Mouse (Mus musculus) forebrain, embryonic 14.5 days (tissue): Measurements from ENCODE around the gene Dnmt3b. TPM values are rescaled to one million over a fixed set of nuclear protein-coding genes. Genes with fewer than 3 reads are reported as not detected.
"Not testable (repeated sequence)": the region's sequence is repeated elsewhere in the genome, so short reads cannot be mapped to it uniquely, and the experiment has no call there.

Experiments
- ATAC-seq: fragments of 200-750 bp; cut with Nextera tagmentation; 2 replicates; pipeline ENCODE4 v1.8.0; 2017; ENCODE audit warnings: mild to moderate bottlenecking, moderate library complexity
- DNase-seq: peaks from one replicate; pipeline ENCODE4 v3.0.0-alpha.2; 2015; ENCODE audit warnings: low spot score
- H3K27ac ChIP-seq: fragments of 300-500 bp; sonication (generic); 2 replicates; pipeline ENCODE4 v1.5.1; 2014; ENCODE audit warnings: low read depth, mild to moderate bottlenecking, control low read depth, low read length, moderate library complexity
- H3K27me3 ChIP-seq: fragments of 300-500 bp; sonication (generic); replicated peaks from 2 replicates; pipeline ENCODE4 v1.6.1; 2014; ENCODE audit warnings: low read length, control low read depth, mixed read lengths; ENCODE audit not compliant: control insufficient read depth, insufficient read depth
- H3K36me3 ChIP-seq: fragments of 300-500 bp; sonication (generic); 2 replicates; pipeline ENCODE4 v1.6.1; 2014; ENCODE audit warnings: low read length, control low read depth; ENCODE audit not compliant: control insufficient read depth, insufficient read depth
- H3K4me1 ChIP-seq: fragments of 300-500 bp; sonication (generic); 2 replicates; pipeline ENCODE4 v1.6.1; 2014; ENCODE audit warnings: antibody characterized with exemption, low read length, control low read depth; ENCODE audit not compliant: control insufficient read depth, insufficient read depth
- H3K4me2 ChIP-seq: fragments of 300-500 bp; sonication (generic); 2 replicates; pipeline ENCODE4 v1.6.1; 2014; ENCODE audit warnings: mild to moderate bottlenecking, control low read depth, low read length
- H3K4me3 ChIP-seq: fragments of 300-500 bp; sonication (generic); 2 replicates; pipeline ENCODE4 v1.5.1; 2014; ENCODE audit warnings: low read depth, low read length, control low read depth
- H3K9ac ChIP-seq: fragments of 300-500 bp; sonication (generic); 2 replicates; pipeline ENCODE4 v1.6.1; 2014; ENCODE audit warnings: mild to moderate bottlenecking, low read length, control low read depth, moderate library complexity
- H3K9me3 ChIP-seq: fragments of 300-500 bp; sonication (generic); replicated peaks from 2 replicates; pipeline ENCODE4 v1.6.1; 2016; ENCODE audit warnings: low read length, control low read depth, mixed read lengths; ENCODE audit not compliant: control insufficient read depth
- WGBS: fragments of 180-500 bp; shearing (Covaris S2); extraction: QIAGEN DNeasy Blood & Tissue Kit; methylation state at CpG from one replicate; pipeline ENCODE4 v1.1.7; 2014; 5-methylcytosine and 5-hydroxymethylcytosine counted together
- polyA plus RNA-seq: library from polyadenylated mRNA; unstranded; fragments of >200 nt; fragmentation: Nextera tagmentation; extraction: Ambion mirVana; gene quantifications from 2 replicates; pipeline ENCODE4 v1.2.1, GENCODE M21; 2014

Gene Dnmt3b
- polyA plus RNA-seq, 1 experiment from 2014 or later = 3.2 TPM

GRCm38 (mm10) chr2:153677550-153677949 is 28.3 kb downstream of the Dnmt3b start:
- DNase-seq = no peak
- WGBS = 88% methylated on average over 7 of the region's 7 CpGs
- no peaks in the 10 kb centered on the region for H3K9me3 ChIP-seq
- ATAC-seq = no peak
- no peak overlapping the region for H3K27ac ChIP-seq
- no peak overlapping the region for H3K4me2 ChIP-seq
- H3K9ac ChIP-seq = no peak overlapping the region
- no peaks in the 10 kb centered on the region for H3K4me1 ChIP-seq
- peaks cover 3% of the 10 kb centered on the region; the same call in 1 of the 2 replicates for H3K36me3 ChIP-seq
- no peaks in the 10 kb centered on the region for H3K27me3 ChIP-seq
- no peak overlapping the region for H3K4me3 ChIP-seq

DNA sequence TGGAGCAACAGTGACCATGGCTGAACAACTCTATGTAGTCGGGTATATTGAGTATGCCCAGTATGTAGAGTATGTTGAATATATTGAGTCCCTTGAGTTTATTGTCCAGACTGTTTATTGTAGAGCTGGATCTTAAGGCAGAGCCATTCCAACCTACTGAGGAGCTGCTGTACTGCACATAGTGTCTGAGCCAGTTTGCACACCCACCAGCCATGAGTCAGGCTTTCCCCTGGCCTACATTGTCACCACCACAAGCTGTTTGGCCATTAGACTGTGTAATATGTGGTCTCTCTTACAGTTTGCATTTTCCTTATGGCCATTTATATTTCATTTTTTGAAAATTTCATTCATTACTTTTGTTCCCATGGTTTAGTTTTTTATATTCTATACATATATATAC is 30.7 kb downstream of the Dnmt3b start:
- Histone ChIP-seq H3K9me3 (no peaks in the 10 kb centered on the region), H3K4me2 (no peak overlapping the region), H3K4me3 (no peak overlapping the region), H3K36me3 (peaks cover 3% of the 10 kb centered on the region; the same call in 1 of the 2 replicates), H3K27ac (no peak overlapping the region), H3K9ac (no peak overlapping the region), H3K4me1 (no peaks in the 10 kb centered on the region), H3K27me3 (no peaks in the 10 kb centered on the region)
- no peak for ATAC-seq
- no peak for DNase-seq
- WGBS = 91% methylated on average over 1 of the region's 1 CpGs

GRCm38 (mm10) chr2:153693413-153693812 is 44.2 kb downstream of the Dnmt3b start:
- 80% methylated on average over 5 of the region's 7 CpGs for WGBS
- not testable (repeated sequence) for H3K4me3 ChIP-seq, H3K27ac ChIP-seq, H3K27me3 ChIP-seq, H3K4me1 ChIP-seq, H3K9ac ChIP-seq, H3K36me3 ChIP-seq, H3K9me3 ChIP-seq, DNase-seq, ATAC-seq, H3K4me2 ChIP-seq

GRCm38 (mm10) chr2:153694462-153695085 is 45.3 kb downstream of the Dnmt3b start:
- Histone ChIP-seq H3K36me3 (no peaks in the 10 kb centered on the region), H3K4me1 (no peaks in the 10 kb centered on the region), H3K9me3 (no peaks in the 10 kb centered on the region), H3K4me2 (no peak overlapping the region), H3K9ac (no peak overlapping the region), H3K27ac (no peak overlapping the region), H3K27me3 (no peaks in the 10 kb centered on the region), H3K4me3 (no peak overlapping the region)
- 69% methylated on average over 19 of the region's 19 CpGs for WGBS
- DNase-seq = peak; percentile 21
- ATAC-seq = no peak

DNA sequence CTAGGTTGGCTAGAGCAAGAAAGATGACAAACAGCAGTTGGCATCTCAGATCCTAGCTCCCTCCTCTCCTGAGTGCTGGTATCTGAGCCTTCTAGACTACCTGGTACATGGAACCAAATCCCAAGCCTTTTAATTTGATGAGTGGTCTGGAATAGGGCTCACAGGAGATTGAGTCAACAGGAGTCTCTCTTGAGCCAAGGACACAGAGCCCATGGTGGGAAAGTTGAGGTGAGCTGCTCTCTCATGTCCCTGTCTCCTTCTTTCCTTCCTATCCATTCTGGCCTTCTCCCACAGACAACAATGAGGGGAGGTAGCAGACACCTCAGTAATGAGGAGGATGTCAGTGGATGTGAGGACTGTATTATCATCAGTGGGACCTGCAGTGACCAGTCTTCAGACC is 47.1 kb downstream of the Dnmt3b start, which contains the start of gene Dnmt3c:
TSS of gene Dnmt3c (plus strand) at position 301 of the 400 bp plus-strand sequence.
- H3K4me2 ChIP-seq = no peak within 1 kb of the TSS
- no peak within 1 kb of the TSS for H3K4me3 ChIP-seq
- H3K9ac ChIP-seq = no peak within 1 kb of the TSS
- no peaks in the 10 kb centered on the region for H3K27me3 ChIP-seq
- no peaks in the 10 kb centered on the region for H3K4me1 ChIP-seq
- DNase-seq (no peak), ATAC-seq (no peak)
- no peaks in the 10 kb centered on the region for H3K9me3 ChIP-seq
- no peak within 1 kb of the TSS for H3K27ac ChIP-seq
- H3K36me3 ChIP-seq = no peaks in the 10 kb centered on the region

- peak; percentile 8 for DNase-seq
- WGBS = 38% methylated on average over 6 of the region's 6 CpGs
- Histone ChIP-seq H3K4me3 (no peak overlapping the region), H3K27ac (no peak overlapping the region), H3K9ac (no peak overlapping the region), H3K4me2 (no peak overlapping the region), H3K36me3 (no peaks in the 10 kb centered on the region), H3K9me3 (no peaks in the 10 kb centered on the region), H3K4me1 (no peaks in the 10 kb centered on the region), H3K27me3 (no peaks in the 10 kb centered on the region)
- no peak for ATAC-seq
These were observed 54.1 kb downstream of the Dnmt3b start for GRCm38 (mm10) chr2:153703389-153703788.

GRCm38 (mm10) chr2:153710701-153711330 is 61.6 kb downstream of the Dnmt3b start:
- ATAC-seq (no peak), DNase-seq (peak; percentile 58)
- Histone ChIP-seq H3K4me1 (peaks cover 13% of the 10 kb centered on the region), H3K4me3 (no peak overlapping the region), H3K36me3 (no peaks in the 10 kb centered on the region), H3K9ac (no peak overlapping the region), H3K27ac (no peak overlapping the region), H3K27me3 (no peaks in the 10 kb centered on the region), H3K4me2 (no peak overlapping the region), H3K9me3 (no peaks in the 10 kb centered on the region)
- 55% methylated on average over 8 of the region's 8 CpGs for WGBS

DNA sequence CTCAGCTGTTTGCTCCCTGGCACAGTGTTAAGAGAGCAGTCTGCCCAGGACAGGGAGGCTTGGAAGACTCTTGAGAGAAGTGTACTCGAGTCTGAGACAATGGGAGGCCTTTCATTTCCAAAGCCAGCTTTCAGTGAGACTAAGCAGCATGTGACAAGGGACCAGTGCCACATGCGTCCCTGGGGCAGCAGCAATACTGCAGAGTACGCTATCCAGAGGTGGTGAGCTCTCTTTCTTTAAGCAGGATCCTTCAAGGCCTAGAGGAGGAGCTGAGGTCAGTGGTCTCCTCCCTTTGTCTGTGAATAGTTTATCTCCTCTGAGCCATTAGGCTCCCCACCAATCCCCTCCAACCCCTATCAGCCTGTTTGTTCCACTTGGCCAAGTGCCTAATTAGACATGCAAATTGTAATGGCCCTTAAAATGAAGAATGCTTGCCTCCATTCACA is 63.4 kb downstream of the Dnmt3b start:
- H3K4me2 ChIP-seq = peak overlapping the region; percentile 12; the same call in 1 of the 2 replicates
- no peaks in the 10 kb centered on the region for H3K9me3 ChIP-seq
- peak overlapping the region; percentile 84 for H3K27ac ChIP-seq
- H3K9ac ChIP-seq = no peak overlapping the region
- no peaks in the 10 kb centered on the region for H3K27me3 ChIP-seq
- ATAC-seq (peak; percentile 65), DNase-seq (peak; percentile 74)
- no peak overlapping the region for H3K4me3 ChIP-seq
- H3K4me1 ChIP-seq = peaks cover 13% of the 10 kb centered on the region
- H3K36me3 ChIP-seq = no peaks in the 10 kb centered on the region
- 6% methylated on average over 3 of the region's 3 CpGs for WGBS

DNA sequence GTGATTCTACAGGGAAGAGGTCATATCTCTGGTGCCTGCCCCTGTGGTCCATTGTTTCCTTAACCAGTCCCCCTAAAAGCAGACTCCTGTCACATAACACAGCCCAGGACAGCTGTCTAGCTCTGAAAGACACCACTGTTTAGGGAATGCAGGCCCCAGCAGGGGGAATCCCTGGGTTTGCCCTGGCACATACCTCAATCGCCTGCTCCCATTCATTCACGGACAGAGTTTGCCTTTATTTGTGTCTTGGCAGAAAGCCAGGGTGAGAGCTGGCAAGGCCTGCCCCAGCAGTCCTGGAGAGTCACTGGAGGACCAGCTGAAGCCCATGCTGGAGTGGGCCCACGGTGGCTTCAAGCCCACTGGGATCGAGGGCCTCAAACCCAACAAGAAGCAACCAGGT is 64.0 kb downstream of the Dnmt3b start:
- Histone ChIP-seq H3K4me3 (no peak overlapping the region), H3K4me2 (peak overlapping the region; percentile 12; the same call in 1 of the 2 replicates), H3K9ac (no peak overlapping the region), H3K27me3 (no peaks in the 10 kb centered on the region), H3K9me3 (no peaks in the 10 kb centered on the region), H3K4me1 (peaks cover 13% of the 10 kb centered on the region), H3K27ac (peak overlapping the region; percentile 84), H3K36me3 (no peaks in the 10 kb centered on the region)
- WGBS = 1% methylated on average over 4 of the region's 4 CpGs
- peak; percentile 92 for ATAC-seq
- DNase-seq = peak; percentile 84
